Comparison of ENCODE assay signal across 11 mouse cellular contexts in genomic region chr4:28808800-28809199, GRCm38 (mm10). TPM values are rescaled to one million over a fixed set of nuclear protein-coding genes. Genes with fewer than 3 reads are reported as not detected.
DNase-seq lines count a peak whose midpoint lies in the region; ATAC-seq lines count a peak whose summit lies in the region.
"Had no signal": no experiment of that assay in that cellular context is flagged by ENCODE, and none has a peak within 500 bp of the region (broad histone marks: within the 10 kb centered on the region; RNA-seq: fewer than 3 reads in every experiment).

No protein-coding gene starts in this region.

- no peaks in the 10 kb centered on the region for H3K9me3 ChIP-seq in liver, embryonic 12.5 days (replicated peaks)
- H3K9me3 ChIP-seq in limb, embryonic 10.5 days (replicated peaks): no peaks in the 10 kb centered on the region
- H3K9me3 ChIP-seq: embryonic facial prominence, embryonic 13.5 days had no signal

- no peak overlapping the region for H3K4me3 ChIP-seq in liver, embryonic 12.5 days
- H3K4me3 ChIP-seq in limb, embryonic 10.5 days: no peak overlapping the region
- H3K4me3 ChIP-seq: embryonic facial prominence, embryonic 13.5 days; myocyte had no signal

- no peaks in the 10 kb centered on the region for H3K36me3 ChIP-seq in liver, embryonic 12.5 days
- H3K36me3 ChIP-seq in limb, embryonic 10.5 days: no peaks in the 10 kb centered on the region
- H3K36me3 ChIP-seq: embryonic facial prominence, embryonic 13.5 days had no signal

- H3K27ac ChIP-seq in liver, embryonic 12.5 days: no peak overlapping the region
- H3K27ac ChIP-seq in limb, embryonic 10.5 days: no peak overlapping the region
- H3K27ac ChIP-seq: embryonic facial prominence, embryonic 13.5 days had no signal

- peaks cover 9% of the 10 kb centered on the region; the same call in 1 of the 2 replicates for H3K4me1 ChIP-seq in liver, embryonic 12.5 days
- H3K4me1 ChIP-seq in limb, embryonic 10.5 days: peaks cover 2% of the 10 kb centered on the region; the same call in 1 of the 2 replicates

- H3K9ac ChIP-seq in liver, embryonic 12.5 days: no peak overlapping the region
- H3K9ac ChIP-seq: embryonic facial prominence, embryonic 13.5 days had no signal

- no peak overlapping the region for H3K4me2 ChIP-seq in liver, embryonic 12.5 days
- H3K4me2 ChIP-seq: embryonic facial prominence, embryonic 13.5 days had no signal

- ATAC-seq in liver, embryonic 12.5 days: no peak

- peaks cover 18% of the 10 kb centered on the region for H3K27me3 ChIP-seq in liver, embryonic 12.5 days (replicated peaks)
- no peaks in the 10 kb centered on the region for H3K27me3 ChIP-seq in limb, embryonic 10.5 days (ENCODE audit: low read depth, poor library complexity, severe bottlenecking)
- H3K27me3 ChIP-seq: CH12.LX; embryonic facial prominence, embryonic 13.5 days had no signal

- peak; percentile 20 for DNase-seq in cerebellum, adult 8-10 months
- no peak for DNase-seq in cerebellum, adult 11 months
- DNase-seq in liver (peak; percentile 6), adipocyte (ENCODE audit: low spot score) (peak; percentile 16)
- peak; percentile 39 for DNase-seq in limb, embryonic 10.5 days (ENCODE audit: low spot score)
- no peak for DNase-seq in natural killer cell, adult 2 months (ENCODE audit: low spot score in 2 of 2)
- no peak for DNase-seq in T-cell, adult 2 months (ENCODE audit: low spot score)

RNA-seq across cellular contexts. Expression of gene Epha7, which starts 4.1 kb away (rescaled TPM):
- 6.0 and 6.3 TPM in 2 replicates for polyA plus RNA-seq in liver, embryonic 12.5 days (2016; fragmentation: Nextera tagmentation; extraction: Ambion mirVana)
- polyA plus RNA-seq in limb, embryonic 10.5 days (2016; fragmentation: Nextera tagmentation; extraction: Ambion mirVana): 27.9 and 46.7 TPM in 2 replicates

Comparison
In these comparisons a context has a peak if more than half of its experiments do, and no peak if none do; other contexts are left out.
1. DNase-seq: peak in cerebellum, adult 8-10 months (single experiment), liver (single experiment), adipocyte (single experiment) and limb, embryonic 10.5 days (single experiment); none in cerebellum, adult 11 months (single experiment), natural killer cell, adult 2 months (0 of 2) and T-cell, adult 2 months (single experiment).